Mouse (Mus musculus): Measurements from ENCODE around the gene Cradd.

- TF ChIP-seq GATA1 (IDR thresholded peaks at IDR 0.05; ENCODE audit: borderline replicate concordance, low read length), result no peak
- TF ChIP-seq FLI1 (IDR thresholded peaks at IDR 0.05; ENCODE audit: low read length), result no peak
Measured at GRCm38 (mm10) chr10:95149666-95150065, 174.3 kb downstream of the Cradd start.
